Mouse (Mus musculus): ENCODE measurements around the gene Pick1.

DNA sequence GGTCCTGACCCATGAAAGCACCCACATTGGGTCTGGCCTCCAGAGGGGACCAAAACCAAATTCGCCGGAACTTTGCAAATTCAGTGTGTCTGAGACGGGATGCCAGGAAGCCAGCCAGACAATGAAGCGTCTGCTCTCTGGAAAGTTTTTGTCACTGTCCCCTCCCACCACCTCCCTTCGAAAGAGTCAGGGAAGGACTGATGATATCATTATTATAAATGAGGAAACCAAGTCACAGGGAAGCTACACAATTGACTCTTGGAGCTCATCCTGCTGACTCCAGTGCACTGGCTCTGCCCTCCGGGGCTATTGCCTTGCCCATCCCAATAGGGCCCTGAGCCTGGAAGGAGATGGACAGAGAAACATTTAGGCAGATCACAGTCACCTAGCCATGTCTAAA is 15.4 kb upstream of the Pick1 start:
- TF ChIP-seq POLR2A (IDR thresholded peaks at IDR 0.05; ENCODE audit: low read depth, low read length) (no peak), CTCF (IDR thresholded peaks at IDR 0.05; ENCODE audit: extremely low read depth, insufficient read depth, insufficient read length, insufficient replicate concordance) (no peak)

All from spleen, adult 2 months (tissue).